Mouse (Mus musculus) MEL (cell line): ENCODE data around the gene Tcl1b4.
"Not testable (repeated sequence)": the region's sequence is repeated elsewhere in the genome, so short reads cannot be mapped to it uniquely, and the experiment has no call there.

Experiments used
- EP300 ChIP-seq, 2 experiments: IDR thresholded peaks; 2 replicates each; pipeline ENCODE4 v1.6.1; 2011; ENCODE audit warnings: improper control_type of control experiment in 2 of 2, low read length in 2 of 2, low read depth in 1 of 2, mild to moderate bottlenecking in 1 of 2
- ETS1 ChIP-seq: IDR thresholded peaks from 2 replicates; pipeline ENCODE4 v1.6.1; 2012; ENCODE audit warnings: low read depth, mild to moderate bottlenecking, inconsistent platforms, low read length, improper control_type of control experiment, moderate library complexity
- KAT2A ChIP-seq: conservative IDR thresholded peaks from 2 replicates; pipeline ENCODE4 v1.6.1; 2012; ENCODE audit warnings: low read depth, low read length, improper control_type of control experiment, inconsistent platforms
- MYC ChIP-seq: IDR thresholded peaks from 2 replicates; pipeline ENCODE4 v1.6.1; 2011; ENCODE audit warnings: low read depth, mild to moderate bottlenecking, low read length, improper control_type of control experiment, moderate library complexity
- POLR2A ChIP-seq, 2 experiments: IDR thresholded peaks; 2 replicates each; pipeline ENCODE4 v1.6.1; 2011 to 2012; ENCODE audit warnings: low read length in 2 of 2, mild to moderate bottlenecking in 2 of 2, control low read depth in 1 of 2, improper control_type of control experiment in 1 of 2, low read depth in 1 of 2, moderate library complexity in 1 of 2; ENCODE audit not compliant: control insufficient read depth in 1 of 2, insufficient read depth in 1 of 2, poor library complexity in 1 of 2

GRCm38 (mm10) chr12:105174318-105174717, 27.4 kb upstream of the Tcl1b4 start:
- not testable (repeated sequence) for TF ChIP-seq EP300 (IDR thresholded peaks at IDR 0.05; ENCODE audit: low read depth in 1 of 2, low read length in 2 of 2); KAT2A; MYC; POLR2A (IDR thresholded peaks at IDR 0.05; ENCODE audit: control insufficient read depth in 1 of 2, insufficient read depth in 1 of 2, low read depth in 1 of 2, low read length in 2 of 2, poor library complexity in 1 of 2); ETS1
